Mouse (Mus musculus) ES-E14 (cell line): ENCODE data around the gene Triap1.

Experiments
- HCFC1 ChIP-seq: IDR thresholded peaks from 2 replicates; pipeline ENCODE4 v1.6.1; 2012; ENCODE audit warnings: low read length, inconsistent platforms, borderline replicate concordance; ENCODE audit not compliant: insufficient read depth
- MAFK ChIP-seq: IDR thresholded peaks from 2 replicates; pipeline ENCODE4 v1.6.1; 2014; ENCODE audit warnings: mild to moderate bottlenecking, low read depth, low read length, inconsistent platforms; ENCODE audit not compliant: insufficient read depth

GRCm38 (mm10) chr5:115317645-115318328, 23.2 kb upstream of the Triap1 start:
- TF ChIP-seq HCFC1, result no peak
- no peak for TF ChIP-seq MAFK
